Mouse (Mus musculus) c-Kit-positive CD71-positive TER-119-negative erythroid progenitor cells, embryonic 14.5 days (primary cell): ENCODE measurements around the gene Gm5624.
"Not testable (repeated sequence)": the region's sequence is repeated elsewhere in the genome, so short reads cannot be mapped to it uniquely, and the experiment has no call there.

Experiments
- DNase-seq: peaks from one replicate; pipeline ENCODE4 v3.0.0-alpha.2; 2013; ENCODE audit warnings: low read depth

Gene Gm5624

DNA sequence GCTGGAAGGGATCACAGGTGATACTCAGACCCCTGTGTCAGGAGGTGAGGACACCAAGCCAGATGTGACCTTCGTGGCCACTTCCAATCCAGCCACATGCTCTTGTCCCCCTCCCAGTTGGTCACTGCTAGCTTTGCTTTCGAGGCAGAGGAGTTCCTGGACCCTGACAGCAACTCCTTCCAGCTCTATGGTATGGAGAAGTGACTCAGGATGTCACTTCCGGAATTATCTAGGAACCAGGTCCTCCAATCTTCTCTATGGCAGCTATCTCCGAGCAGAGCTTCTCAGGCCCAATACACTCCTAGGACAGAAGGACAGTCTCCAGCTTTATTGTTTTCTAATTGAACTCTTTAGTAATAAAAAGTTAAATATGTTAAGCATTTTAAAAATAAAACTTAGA is at the start of gene Gm5624:
Gm5624 (minus strand) TSS at position 202 of the 400 bp plus-strand sequence.
- DNase-seq, result not testable (repeated sequence)

DNA sequence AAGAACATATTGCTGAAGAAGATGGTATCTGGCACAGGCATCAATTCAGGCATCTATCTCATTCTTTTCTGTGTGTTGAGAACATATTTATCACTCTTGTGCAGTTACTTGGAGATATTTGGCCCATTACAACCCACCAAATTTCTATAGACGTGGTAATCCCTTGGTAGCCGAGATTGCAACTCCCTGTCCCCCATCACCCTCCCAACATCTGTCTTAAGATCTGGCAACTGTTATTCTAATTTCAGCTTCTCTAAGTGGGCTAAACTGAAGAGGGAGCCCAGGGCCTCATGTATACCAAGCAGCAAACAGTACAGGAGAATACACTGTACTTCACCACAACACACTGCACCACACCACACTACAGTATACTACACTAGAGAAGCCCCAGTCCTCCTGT is 36.0 kb downstream of the Gm5624 start:
- DNase-seq, result not testable (repeated sequence)

GRCm38 (mm10) chr14:44582853-44583252 is 44.9 kb downstream of the Gm5624 start, which contains the start of gene Gm8247:
Gene Gm8247 (plus strand): TSS chr14:44583153.
- not testable (repeated sequence) for DNase-seq

- not testable (repeated sequence) for DNase-seq
Observed at GRCm38 (mm10) chr14:44547961-44548360, 79.8 kb downstream of the Gm5624 start.

DNA sequence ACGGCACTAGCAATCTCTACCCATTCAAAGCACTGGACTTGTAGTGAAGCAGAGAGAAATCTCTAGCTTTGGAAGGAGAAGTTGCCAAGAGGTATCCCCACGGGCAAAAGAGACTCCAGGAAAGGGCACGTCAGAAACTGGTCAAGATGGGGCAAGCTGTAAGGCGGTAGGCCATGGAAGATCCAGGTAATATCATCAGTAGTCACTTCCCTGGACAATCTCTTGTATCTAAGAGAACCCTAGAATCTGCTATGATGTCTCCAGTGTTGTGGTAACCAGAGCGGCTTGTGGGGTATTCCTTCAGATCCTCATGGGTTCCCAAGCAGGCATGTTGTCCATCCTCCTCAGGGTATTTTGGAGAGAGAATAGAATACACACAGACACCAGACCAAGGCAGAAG is 109.8 kb downstream of the Gm5624 start, which contains the start of gene Gm17093:
Gm17093 (plus strand) TSS at position 301 of the 400 bp plus-strand sequence.
- DNase-seq, result not testable (repeated sequence)
